Mouse (Mus musculus) heart, embryonic 12.5 days (tissue): ENCODE data around the gene Uqcr11. TPM values are rescaled to one million over a fixed set of nuclear protein-coding genes. Genes with fewer than 3 reads are reported as not detected.
A peak's percentile ranks its signal among the peaks of the same experiment; 100 is the strongest.

Source experiments
- ATAC-seq: fragments of 200-750 bp; cut with Nextera tagmentation; 2 replicates; pipeline ENCODE4 v1.8.0; 2017; ENCODE audit warnings: moderate TSS enrichment, moderate library complexity; ENCODE audit not compliant: insufficient number of reproducible peaks, low FRiP score
- H3K27ac ChIP-seq: fragments of 300-500 bp; sonication (generic); 2 replicates; pipeline ENCODE4 v1.5.1; 2016; ENCODE audit warnings: mild to moderate bottlenecking, moderate library complexity; ENCODE audit not compliant: poor library complexity, severe bottlenecking
- H3K27me3 ChIP-seq: fragments of 300-500 bp; sonication (generic); replicated peaks from 2 replicates; pipeline ENCODE4 v1.6.1; 2016; ENCODE audit warnings: mild to moderate bottlenecking, moderate library complexity
- H3K36me3 ChIP-seq: fragments of 300-500 bp; sonication (generic); 2 replicates; pipeline ENCODE4 v1.6.1; 2016; ENCODE audit warnings: mild to moderate bottlenecking, moderate library complexity
- H3K4me1 ChIP-seq: fragments of 300-500 bp; sonication (generic); replicated peaks from 2 replicates; pipeline ENCODE4 v1.6.1; 2016; ENCODE audit warnings: mild to moderate bottlenecking
- H3K4me2 ChIP-seq: fragments of 300-500 bp; sonication (generic); 2 replicates; pipeline ENCODE4 v1.6.1; 2016; ENCODE audit warnings: mild to moderate bottlenecking, moderate library complexity
- H3K4me3 ChIP-seq: fragments of 300-500 bp; sonication (generic); 2 replicates; pipeline ENCODE4 v1.5.1; 2016; ENCODE audit warnings: mild to moderate bottlenecking
- H3K9ac ChIP-seq: fragments of 300-500 bp; sonication (generic); 2 replicates; pipeline ENCODE4 v1.6.1; 2016; ENCODE audit warnings: mild to moderate bottlenecking, moderate library complexity
- H3K9me3 ChIP-seq: fragments of 300-500 bp; sonication (generic); replicated peaks from 2 replicates; pipeline ENCODE4 v1.6.1; 2016; ENCODE audit warnings: mild to moderate bottlenecking, moderate library complexity
- WGBS: fragments of 180-500 bp; shearing (Covaris S2); methylation state at CpG from one replicate; pipeline ENCODE4 v1.1.7; 2016; 5-methylcytosine and 5-hydroxymethylcytosine counted together
- polyA plus RNA-seq: library from polyadenylated mRNA; unstranded; fragments of >200 nt; fragmentation: Nextera tagmentation; extraction: Ambion mirVana; gene quantifications from 2 replicates; pipeline ENCODE4 v1.2.1, GENCODE M21; 2016

Gene Uqcr11
- polyA plus RNA-seq, 1 experiment from 2014 or later: 1,026 TPM

- peak overlapping the region; percentile 81 for H3K4me2 ChIP-seq
- peaks cover 36% of the 10 kb centered on the region for H3K4me1 ChIP-seq
- peak overlapping the region; percentile 39; the same call in 1 of the 2 replicates for H3K27ac ChIP-seq
- no peaks in the 10 kb centered on the region for H3K9me3 ChIP-seq
- peak overlapping the region; percentile 87 for H3K9ac ChIP-seq
- 54% methylated on average over 8 of the region's 8 CpGs for WGBS
- no peak for ATAC-seq
- no peaks in the 10 kb centered on the region for H3K27me3 ChIP-seq
- peaks cover 64% of the 10 kb centered on the region for H3K36me3 ChIP-seq
- peak overlapping the region; percentile 68 for H3K4me3 ChIP-seq
Observed at GRCm38 (mm10) chr10:80397524-80398173, 9.0 kb downstream of the Uqcr11 start.

DNA sequence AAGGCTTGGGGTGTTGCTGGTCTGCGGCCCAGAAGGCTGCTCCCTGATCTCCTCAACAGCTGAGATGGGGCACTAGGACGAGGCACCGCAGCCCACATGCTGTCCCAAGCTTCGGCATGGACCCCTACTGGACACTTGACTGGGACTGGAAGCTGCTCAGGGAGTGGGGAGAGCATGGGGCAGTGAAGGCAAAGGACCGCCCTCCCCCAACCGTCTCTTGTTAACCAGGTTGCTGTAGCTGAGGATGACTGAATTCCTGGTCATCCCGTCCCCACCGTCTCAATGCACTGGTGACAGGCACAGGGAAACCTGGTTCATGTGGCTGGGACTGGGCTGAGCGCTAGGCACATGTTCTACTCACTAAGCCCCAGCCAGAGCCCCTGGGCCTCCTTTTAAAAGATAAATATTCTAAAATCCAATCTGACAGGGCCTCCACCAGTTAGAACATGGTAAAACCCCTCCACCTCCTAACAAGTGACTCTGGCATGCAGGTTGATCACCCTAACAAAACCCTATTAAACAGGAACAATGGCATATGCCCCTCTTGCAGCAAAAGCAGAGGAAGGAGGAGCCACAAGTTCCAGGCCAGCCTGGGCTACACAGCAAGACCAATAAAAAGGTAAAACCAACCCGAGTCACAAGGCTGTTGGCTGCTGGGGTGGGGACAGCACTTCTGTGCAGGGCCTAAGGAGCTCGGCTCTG, 9.7 kb downstream of the Uqcr11 start:
- H3K9me3 ChIP-seq: no peaks in the 10 kb centered on the region
- H3K4me3 ChIP-seq: peak overlapping the region; percentile 68
- peaks cover 65% of the 10 kb centered on the region for H3K36me3 ChIP-seq
- 86% methylated on average over 11 of the region's 11 CpGs for WGBS
- peaks cover 36% of the 10 kb centered on the region for H3K4me1 ChIP-seq
- H3K9ac ChIP-seq: peak overlapping the region; percentile 87
- no peak for ATAC-seq
- 0 out of 2 replicates have a peak overlapping the region, but pooled peaks have one; percentile 14 for H3K27ac ChIP-seq
- H3K4me2 ChIP-seq: peak overlapping the region; percentile 81
- H3K27me3 ChIP-seq: no peaks in the 10 kb centered on the region

DNA sequence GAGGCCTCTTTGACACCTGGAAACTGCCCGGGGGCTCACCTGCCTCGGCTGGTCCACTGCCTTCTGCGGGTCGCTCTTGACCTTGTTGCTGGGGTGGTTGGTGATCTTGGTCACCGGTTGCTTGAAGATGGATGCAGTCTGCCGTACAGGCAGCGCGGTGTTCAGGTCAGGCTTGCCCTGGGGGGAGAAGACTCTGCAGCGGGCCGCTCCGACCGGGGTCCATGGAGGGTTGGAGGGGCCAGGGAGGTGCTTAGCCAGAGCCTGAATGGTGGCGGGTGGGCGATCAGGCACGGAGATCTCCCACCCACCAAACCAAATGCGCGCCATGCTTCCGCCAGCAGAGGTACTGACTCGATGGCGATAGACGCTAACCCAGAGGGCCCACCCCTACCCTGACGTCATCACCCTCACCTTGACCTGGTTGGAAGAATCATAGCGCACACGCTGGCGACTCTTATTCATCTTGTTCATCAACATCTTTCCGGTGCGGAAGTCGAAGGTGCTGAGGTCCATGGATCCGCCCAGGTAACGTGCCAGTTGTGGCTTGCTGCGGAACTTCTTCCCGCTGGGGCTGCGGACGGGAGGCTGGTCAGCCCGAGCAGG, 11.5 kb downstream of the Uqcr11 start:
- Histone ChIP-seq H3K4me3 (no peak overlapping the region), H3K4me2 (no peak overlapping the region), H3K27ac (no peak overlapping the region), H3K4me1 (peaks cover 24% of the 10 kb centered on the region), H3K36me3 (peaks cover 73% of the 10 kb centered on the region), H3K9ac (no peak overlapping the region), H3K9me3 (no peaks in the 10 kb centered on the region), H3K27me3 (no peaks in the 10 kb centered on the region)
- no peak for ATAC-seq
- 94% methylated on average over 35 of the region's 35 CpGs for WGBS

GRCm38 (mm10) chr10:80392687-80393086, 13.9 kb downstream of the Uqcr11 start:
- ATAC-seq: no peak
- no peaks in the 10 kb centered on the region for H3K27me3 ChIP-seq
- no peak overlapping the region for H3K4me3 ChIP-seq
- no peak overlapping the region for H3K4me2 ChIP-seq
- H3K4me1 ChIP-seq: peaks cover 27% of the 10 kb centered on the region
- 87% methylated on average over 5 of the region's 5 CpGs for WGBS
- H3K36me3 ChIP-seq: peaks cover 77% of the 10 kb centered on the region
- no peak overlapping the region for H3K9ac ChIP-seq
- no peaks in the 10 kb centered on the region for H3K9me3 ChIP-seq
- no peak overlapping the region for H3K27ac ChIP-seq

GRCm38 (mm10) chr10:80390697-80391096, 15.9 kb downstream of the Uqcr11 start:
- Histone ChIP-seq H3K36me3 (peaks cover 60% of the 10 kb centered on the region), H3K4me2 (no peak overlapping the region), H3K9me3 (no peaks in the 10 kb centered on the region), H3K4me1 (peaks cover 17% of the 10 kb centered on the region), H3K9ac (no peak overlapping the region), H3K27ac (no peak overlapping the region), H3K27me3 (no peaks in the 10 kb centered on the region), H3K4me3 (no peak overlapping the region)
- WGBS: 83% methylated on average over 9 of the region's 9 CpGs
- ATAC-seq: no peak

DNA sequence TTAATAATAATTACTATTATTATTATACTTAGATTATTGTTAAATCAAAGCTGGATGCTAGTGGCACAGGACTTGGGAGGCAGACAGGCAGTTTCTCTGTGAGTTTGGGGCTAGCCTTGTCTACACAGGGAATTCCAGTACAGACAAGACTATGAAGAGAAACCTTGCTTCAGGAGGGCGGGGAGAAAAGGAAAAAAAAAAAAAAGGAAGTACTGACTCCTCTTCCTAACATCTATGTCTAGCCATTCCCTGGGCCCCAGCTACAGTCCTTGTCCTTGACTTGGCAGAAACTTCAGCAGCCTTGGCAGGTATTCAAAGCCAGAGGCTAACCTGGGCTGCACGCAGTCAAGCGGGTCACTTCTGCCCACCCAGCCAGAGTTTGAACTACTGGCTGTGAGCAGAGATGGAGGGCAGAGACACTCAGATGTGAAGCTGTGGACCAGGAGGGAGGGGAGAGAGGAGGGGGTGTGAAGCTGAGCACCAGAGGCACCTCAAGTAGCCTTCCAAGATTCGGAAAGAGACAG, 17.4 kb downstream of the Uqcr11 start:
- Histone ChIP-seq H3K9me3 (no peaks in the 10 kb centered on the region), H3K36me3 (peaks cover 51% of the 10 kb centered on the region), H3K4me2 (no peak overlapping the region), H3K9ac (no peak overlapping the region), H3K27me3 (no peaks in the 10 kb centered on the region), H3K4me3 (no peak overlapping the region), H3K27ac (no peak overlapping the region), H3K4me1 (peaks cover 32% of the 10 kb centered on the region)
- WGBS: 65% methylated on average over 4 of the region's 4 CpGs
- no peak for ATAC-seq

GRCm38 (mm10) chr10:80388731-80389130, 17.9 kb downstream of the Uqcr11 start:
- H3K4me1 ChIP-seq: peaks cover 35% of the 10 kb centered on the region
- H3K9me3 ChIP-seq: no peaks in the 10 kb centered on the region
- no peak for ATAC-seq
- no peak overlapping the region for H3K27ac ChIP-seq
- peaks cover 49% of the 10 kb centered on the region for H3K36me3 ChIP-seq
- peak overlapping the region; percentile 77; the same call in 1 of the 2 replicates for H3K9ac ChIP-seq
- no peaks in the 10 kb centered on the region for H3K27me3 ChIP-seq
- H3K4me2 ChIP-seq: peak overlapping the region; percentile 95; the same call in 1 of the 2 replicates
- 0 out of 2 replicates have a peak overlapping the region, but pooled peaks have one; percentile 94 for H3K4me3 ChIP-seq
- WGBS: 30% methylated on average over 2 of the region's 2 CpGs

DNA sequence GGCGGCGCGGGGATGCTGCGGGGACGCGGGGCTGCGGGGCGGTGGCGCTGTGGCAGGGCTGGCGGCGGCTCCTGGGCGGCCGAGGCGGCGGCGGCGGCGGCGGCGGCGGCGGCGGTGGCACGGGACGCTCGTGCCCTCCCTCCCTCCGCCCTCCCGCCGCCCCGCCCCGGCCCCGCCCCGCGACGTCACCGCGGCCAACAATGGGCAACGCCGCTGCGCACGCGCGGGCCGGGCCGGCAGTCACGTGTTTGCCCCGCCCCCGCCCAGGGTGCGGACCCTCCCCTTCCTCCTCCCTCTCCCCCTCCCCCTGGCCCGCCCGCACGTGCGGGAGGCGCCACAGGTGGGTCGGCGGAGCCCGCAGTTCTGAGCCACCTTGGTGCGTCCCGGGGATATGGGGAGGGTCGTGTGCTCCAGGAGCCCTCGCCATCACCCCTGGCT, 19.1 kb downstream of the Uqcr11 start, which contains the start of gene Mex3d:
TSS of gene Mex3d (minus strand) at position 138 of the 438 bp plus-strand sequence.
- H3K4me2 ChIP-seq: peak within 1 kb of the TSS; percentile 95
- ATAC-seq: peak; percentile 77
- peak within 1 kb of the TSS; percentile 68 for H3K27ac ChIP-seq
- H3K27me3 ChIP-seq: no peaks in the 10 kb centered on the region
- no peaks in the 10 kb centered on the region for H3K9me3 ChIP-seq
- H3K4me3 ChIP-seq: peak within 1 kb of the TSS; percentile 94
- peak within 1 kb of the TSS; percentile 98 for H3K9ac ChIP-seq
- 26% methylated on average over 39 of the region's 61 CpGs for WGBS
- peaks cover 38% of the 10 kb centered on the region for H3K4me1 ChIP-seq
- H3K36me3 ChIP-seq: peaks cover 49% of the 10 kb centered on the region

GRCm38 (mm10) chr10:80386735-80387471, 19.7 kb downstream of the Uqcr11 start:
- Histone ChIP-seq H3K9me3 (no peaks in the 10 kb centered on the region), H3K4me3 (peak overlapping the region; percentile 94), H3K9ac (peak overlapping the region; percentile 98), H3K4me2 (peak overlapping the region; percentile 95), H3K27ac (peak overlapping the region; percentile 68), H3K4me1 (peaks cover 38% of the 10 kb centered on the region), H3K27me3 (no peaks in the 10 kb centered on the region), H3K36me3 (peaks cover 49% of the 10 kb centered on the region)
- no peak for ATAC-seq
- 2% methylated on average over 91 of the region's 94 CpGs for WGBS

GRCm38 (mm10) chr10:80385811-80386734, 20.6 kb downstream of the Uqcr11 start:
- peak; percentile 37 for ATAC-seq
- Histone ChIP-seq H3K4me2 (peak overlapping the region; percentile 95), H3K36me3 (peaks cover 49% of the 10 kb centered on the region), H3K27me3 (no peaks in the 10 kb centered on the region), H3K4me3 (peak overlapping the region; percentile 94), H3K4me1 (peaks cover 38% of the 10 kb centered on the region), H3K27ac (peak overlapping the region; percentile 68), H3K9ac (peak overlapping the region; percentile 98), H3K9me3 (no peaks in the 10 kb centered on the region)
- 1% methylated on average over 34 of the region's 34 CpGs for WGBS
